Mouse (Mus musculus): Measurements from ENCODE around the gene Myo1g. TPM values are rescaled to one million over a fixed set of nuclear protein-coding genes. Genes with fewer than 3 reads are reported as not detected.

Myo1g gene
- polyA plus RNA-seq, 1 experiment from 2014 or later = 50.6 TPM

DNA sequence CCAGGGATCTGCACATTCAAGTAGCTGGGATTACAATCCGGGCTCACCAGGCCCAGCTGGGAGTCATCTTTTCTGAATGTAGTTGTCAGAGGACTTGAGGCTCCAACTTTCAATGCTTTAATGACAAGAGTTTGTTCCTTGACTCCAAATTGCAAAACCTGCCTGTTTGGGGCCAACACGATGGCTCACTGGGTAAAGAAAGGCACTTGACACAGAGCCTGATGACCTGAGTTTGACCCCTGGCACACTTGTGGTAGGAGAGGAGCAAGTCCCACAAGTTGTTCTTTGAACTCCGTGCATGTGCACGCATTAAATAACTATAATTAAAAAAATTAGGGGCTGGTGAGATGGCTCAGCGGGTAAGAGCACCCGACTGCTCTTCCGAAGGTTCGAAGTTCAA is 9.2 kb upstream of the Myo1g start:
- no peak for DNase-seq (ENCODE audit: low spot score)

DNA sequence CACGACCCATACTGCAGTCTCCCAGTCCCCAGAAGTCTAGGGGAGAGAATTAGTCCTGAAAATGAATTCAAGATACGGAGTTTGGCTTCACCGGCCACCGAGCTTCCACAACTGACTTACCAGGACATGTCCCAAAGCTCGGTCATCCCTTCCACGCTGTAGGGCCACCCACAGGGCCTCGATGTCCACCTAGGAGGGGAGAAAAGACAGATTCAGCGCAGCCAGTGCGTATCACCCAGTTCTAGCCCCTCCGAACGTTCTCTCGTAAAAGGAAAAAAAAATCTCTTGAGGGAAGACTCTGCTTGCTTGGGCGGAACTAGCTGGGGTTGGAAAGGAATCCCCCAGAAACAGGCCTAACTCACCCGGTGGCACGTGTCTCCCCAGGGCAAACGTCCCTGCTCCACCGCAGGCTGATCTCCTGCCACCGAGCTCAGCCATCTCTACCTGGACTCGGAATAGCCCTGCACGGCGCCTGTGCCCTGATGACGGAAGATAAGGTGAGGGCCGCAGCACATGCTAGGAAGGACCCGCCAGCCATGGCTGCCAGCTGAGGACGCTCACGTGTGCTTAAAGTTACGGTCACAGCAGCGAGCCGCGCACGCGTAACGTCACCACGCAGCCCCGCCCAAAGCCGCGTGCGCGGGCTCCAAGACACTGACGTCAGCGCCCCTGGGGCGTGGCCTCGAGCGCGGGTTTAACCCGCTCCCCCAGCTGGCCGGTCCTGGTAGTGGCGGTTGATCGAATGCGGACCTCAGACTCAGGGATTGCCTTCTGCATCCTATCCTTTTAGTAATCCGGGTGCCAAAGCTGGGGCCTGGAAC is 7.6 kb upstream of the Myo1g start:
- peak; percentile 99 for DNase-seq (ENCODE audit: low spot score)

DNA sequence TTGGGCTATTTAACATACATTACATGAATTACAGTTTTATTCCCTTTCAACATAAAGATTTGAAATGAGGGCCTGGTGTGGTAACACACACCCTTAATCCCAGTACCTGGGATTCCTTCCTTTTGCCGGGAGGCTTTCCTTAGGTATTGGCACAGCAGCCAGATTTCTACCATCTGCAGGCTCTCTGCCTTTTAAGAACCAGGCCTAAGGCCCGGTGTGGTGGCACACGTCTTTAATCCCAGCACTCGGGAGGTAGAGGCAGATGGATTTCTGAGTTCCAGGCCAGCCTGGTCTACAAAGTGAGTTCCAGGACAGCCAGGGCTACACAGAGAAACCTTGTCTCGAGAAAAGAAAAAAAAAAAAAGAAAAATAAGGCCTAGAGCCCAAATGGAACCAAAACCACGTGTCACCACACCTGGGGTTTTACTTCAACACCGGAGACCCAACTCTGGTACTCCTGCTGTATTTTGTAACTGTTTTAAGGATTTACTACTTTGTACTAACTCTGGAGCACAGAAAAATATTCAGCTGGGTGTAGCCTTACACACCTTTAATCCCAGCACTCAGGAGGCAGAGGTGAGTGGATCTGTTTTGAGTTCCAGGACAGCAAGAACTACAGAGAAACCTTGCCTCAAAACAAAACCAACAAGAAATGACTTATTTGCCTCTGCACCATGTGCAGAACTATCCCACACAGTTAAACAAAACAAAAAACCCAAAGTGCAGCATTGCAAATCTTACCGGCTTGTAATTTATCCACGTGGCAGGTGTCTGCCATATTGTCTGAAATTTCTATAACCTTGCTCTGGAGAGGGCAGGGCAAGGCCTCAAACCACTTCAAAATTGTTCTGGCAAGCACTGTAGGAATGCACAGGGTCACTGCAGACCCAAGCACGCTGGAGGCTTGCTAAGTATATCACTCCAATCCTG is 6.8 kb upstream of the Myo1g start:
- DNase-seq (ENCODE audit: low spot score) = no peak

DNA sequence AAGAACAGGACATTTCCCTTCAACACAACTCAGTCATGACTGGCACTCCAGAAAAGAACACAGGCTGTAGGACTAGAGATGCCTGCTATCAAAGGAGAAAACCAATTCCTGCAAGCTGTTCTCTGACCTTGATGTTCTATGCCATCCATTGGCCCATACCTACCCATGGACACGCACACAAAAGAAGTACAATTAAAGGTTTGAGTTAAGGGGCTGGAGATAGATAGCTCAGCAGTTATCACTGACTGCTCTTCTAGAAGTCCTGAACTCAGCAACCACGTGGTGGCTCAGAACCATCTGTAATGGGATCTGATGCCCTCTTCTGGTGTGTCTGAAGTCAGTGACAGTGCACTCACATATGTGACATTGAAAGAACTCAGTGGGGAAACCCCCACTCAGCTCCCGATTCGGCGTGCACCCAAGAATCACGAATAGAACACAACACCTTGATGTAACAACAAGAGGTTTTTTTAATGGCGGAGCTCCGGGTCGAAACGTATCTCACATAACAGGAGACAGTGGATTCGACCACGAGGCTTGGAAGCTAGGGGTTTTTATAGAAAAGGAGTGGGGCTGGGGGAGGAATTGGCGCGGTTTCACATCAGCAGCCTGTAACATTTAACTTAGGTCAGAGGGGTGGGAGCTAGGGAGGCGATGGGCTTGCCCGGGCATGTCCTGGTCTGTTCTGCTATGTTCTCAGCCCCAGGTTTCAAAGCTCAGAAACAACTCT is 5.9 kb upstream of the Myo1g start:
- peak; percentile 11 for DNase-seq (ENCODE audit: low spot score)

DNA sequence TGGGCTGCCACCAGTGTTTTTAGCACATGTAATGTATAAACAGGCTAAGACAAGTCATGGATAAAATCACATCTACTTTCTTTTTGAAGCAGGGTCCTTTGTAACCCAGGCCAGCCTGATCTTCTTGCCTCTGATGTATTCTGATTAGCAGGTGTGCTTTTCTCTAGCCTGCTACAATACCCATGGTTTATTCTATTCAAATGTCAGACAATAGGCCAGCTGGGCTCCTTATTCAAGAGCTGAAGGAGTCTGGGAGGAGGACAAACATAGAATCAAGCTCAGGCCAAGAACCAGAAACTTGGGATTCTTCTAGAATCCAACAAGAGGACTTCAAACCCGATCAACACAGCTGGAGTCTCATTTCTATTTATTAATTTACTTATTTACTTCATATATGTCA is 4.5 kb upstream of the Myo1g start:
- DNase-seq (ENCODE audit: low spot score) = no peak

DNA sequence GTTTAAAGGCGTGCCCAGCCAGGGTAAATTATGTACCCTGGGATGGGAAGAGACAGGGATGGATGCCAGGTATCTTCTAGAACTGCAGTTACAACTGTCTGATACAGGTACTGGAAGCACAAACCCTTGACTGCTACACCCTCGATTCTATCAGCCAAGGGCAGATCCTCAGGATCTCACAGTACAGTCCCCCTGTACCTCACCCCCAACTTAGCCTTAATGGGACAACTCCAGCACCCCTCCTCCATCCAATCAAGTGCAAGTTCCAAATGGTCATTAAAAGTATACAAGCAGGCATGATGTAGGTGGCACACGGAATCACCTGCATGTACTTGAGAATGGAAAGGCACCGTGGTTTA is 4.1 kb upstream of the Myo1g start:
- DNase-seq (ENCODE audit: low spot score) = no peak

DNA sequence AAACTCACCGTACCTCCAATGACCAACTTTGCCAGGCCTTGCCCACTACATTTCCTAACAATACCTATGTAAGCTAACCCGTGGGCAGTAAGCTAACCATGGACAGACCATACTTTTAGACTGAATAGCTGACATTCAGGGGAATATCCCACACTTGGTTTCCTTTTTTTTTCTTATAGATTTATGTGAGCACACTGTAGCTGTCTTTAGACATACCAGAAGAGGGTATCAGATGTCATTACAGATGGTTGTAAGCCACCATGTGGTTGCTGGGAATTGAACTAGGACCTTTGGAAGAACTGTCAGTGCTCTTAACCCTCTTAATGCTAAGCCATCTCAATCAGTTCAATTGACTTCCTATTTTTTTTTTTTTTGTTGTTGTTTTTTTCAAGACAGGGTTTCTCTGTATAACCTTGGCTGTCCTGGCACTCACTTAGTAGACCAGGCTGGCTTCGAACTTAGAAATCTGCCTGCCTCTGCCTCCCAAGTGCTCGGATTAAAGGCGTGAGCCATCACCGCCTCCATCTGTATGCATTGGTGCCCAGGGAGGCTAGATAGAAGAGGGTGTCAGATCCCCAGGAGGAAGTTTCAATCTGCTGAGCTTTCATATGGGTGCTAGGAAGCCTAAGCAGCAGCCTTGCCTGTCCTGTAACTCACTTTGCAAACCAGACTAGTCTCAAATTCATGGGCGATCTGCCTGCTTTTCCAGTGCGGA is 3.6 kb upstream of the Myo1g start:
- DNase-seq (ENCODE audit: low spot score) = no peak

DNA sequence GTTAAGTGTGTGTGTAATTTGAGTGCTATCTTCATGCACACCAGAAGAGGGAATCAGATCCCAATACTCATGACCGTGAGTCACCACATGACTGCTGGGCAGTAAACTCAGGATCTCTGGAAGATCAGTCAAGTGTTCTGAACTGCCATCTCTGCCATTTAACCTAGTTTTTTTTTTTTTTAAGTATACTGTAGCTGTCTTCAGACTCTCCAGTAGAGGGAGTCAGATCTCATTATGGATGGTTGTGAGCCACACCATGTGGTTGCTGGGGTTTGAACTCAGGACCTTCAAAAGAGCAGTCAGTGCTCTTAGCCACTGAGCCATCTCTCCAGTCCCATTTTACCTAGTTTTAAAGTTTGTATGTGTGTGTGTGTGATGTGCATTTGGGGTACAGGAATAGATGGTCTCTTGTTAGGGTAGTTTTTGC is 2.9 kb upstream of the Myo1g start:
- peak; percentile 36 for DNase-seq (ENCODE audit: low spot score)

DNA sequence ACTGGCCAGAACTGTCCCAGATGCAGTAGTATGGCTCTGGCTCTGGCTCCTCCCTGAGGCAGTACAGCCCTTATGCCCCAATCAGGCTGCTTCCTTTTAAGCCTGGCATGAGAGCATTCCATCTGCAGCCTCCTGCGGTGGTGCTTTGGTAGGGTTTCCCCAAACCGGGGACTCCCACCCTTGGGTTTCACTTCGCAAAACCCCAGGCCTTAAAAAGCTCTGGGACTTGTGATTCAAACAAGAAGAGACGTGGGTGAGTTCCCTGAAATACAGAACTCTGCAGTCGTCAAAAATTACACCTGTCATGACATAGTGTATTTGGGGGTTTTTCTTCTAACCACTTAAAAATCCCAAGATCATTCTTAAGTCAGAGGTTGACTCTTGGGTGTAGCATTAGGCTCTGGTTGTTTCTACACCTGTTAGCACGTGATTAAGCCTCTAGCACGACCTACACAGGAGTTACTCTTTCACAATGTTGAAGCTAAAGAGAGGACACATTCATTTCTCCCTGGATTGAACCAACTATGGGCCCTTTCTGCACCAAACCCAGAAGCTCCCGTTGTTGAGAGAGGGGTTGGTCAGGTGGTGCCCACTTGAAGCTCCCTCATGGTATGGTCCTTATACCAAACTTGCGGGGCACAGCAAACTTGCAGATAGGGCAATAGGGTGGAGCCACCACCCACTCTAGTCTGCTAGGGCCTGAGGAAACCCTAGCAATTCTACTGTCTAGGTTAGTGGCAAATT is 2.2 kb upstream of the Myo1g start:
- DNase-seq (ENCODE audit: low spot score) = peak; percentile 29

DNA sequence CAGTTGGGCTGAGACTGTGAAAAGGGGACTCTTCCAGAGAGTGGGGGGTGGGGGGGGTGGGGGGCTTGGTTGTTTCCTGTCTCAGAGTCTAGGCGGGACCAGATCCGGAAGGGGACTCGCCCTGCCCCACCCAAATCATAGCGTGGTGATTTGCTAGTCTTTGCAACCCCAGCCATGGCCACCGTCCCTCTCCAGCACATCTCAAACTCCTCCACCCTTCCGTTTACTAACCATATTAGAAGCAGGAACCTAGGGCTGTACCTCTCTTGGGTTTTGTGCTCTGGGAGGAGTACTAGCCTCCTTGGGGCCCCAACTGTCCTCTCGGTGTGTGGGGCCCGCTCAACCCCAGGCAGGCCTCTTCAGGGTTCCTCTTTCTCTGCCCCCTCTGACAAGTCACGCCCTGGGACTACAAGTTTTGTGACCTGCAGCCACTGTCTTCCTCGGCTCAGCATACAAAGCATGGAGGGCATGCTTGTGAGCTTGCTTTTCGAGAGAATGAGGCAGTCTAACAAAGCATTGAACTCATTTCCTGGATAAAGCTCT is 1.2 kb downstream of the Myo1g start:
- peak; percentile 59 for DNase-seq (ENCODE audit: low spot score)

DNA sequence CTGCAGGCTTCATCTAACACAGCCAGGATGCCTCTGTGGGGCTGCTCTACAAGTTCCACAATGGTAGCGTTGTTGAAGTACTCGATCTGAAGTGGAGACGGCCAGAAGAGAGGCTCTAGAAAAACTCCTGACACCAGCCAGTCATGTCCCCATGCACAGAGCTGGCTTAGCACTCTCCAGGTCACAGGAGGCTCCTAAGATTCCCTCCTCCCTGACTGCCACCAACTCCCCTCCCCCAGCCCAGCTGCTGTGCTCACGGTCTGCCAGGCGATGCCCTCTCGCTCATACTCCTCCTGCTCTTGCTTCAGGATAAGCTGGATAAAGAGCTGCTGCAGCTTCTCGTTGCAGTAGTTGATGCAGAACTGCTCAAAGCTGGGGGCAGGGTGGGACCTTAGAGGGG is 5.9 kb downstream of the Myo1g start:
- no peak for DNase-seq (ENCODE audit: low spot score)

DNA sequence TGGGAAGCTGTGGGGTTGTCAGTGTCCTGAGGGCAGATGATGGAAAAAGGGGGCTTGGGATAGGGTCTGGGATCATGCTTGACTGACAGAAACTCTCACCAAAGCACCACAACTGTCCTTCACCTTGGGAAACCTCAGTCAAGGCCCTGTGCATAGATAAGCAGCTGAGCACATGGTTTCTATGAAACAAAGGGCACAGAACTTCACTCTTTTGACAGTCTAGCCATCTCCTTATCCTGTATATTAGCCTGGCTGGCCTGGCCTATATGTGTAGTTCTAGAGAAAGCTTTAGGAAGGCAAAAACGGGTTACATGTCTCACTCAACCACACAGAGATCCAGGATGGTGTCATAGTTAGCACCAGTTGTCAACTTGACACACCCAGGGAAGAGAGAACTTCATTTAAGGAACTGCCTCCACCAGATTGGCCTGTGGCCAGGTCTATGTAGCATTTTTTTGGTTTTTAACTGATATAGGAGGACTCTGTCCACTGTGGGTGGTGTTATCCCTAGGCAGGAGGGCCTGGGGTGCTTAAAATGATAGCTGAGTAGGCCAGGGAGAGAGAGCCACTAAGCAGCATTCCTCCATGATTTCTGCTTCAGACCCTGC is 12.4 kb downstream of the Myo1g start:
- DNase-seq (ENCODE audit: low spot score) = no peak

DNA sequence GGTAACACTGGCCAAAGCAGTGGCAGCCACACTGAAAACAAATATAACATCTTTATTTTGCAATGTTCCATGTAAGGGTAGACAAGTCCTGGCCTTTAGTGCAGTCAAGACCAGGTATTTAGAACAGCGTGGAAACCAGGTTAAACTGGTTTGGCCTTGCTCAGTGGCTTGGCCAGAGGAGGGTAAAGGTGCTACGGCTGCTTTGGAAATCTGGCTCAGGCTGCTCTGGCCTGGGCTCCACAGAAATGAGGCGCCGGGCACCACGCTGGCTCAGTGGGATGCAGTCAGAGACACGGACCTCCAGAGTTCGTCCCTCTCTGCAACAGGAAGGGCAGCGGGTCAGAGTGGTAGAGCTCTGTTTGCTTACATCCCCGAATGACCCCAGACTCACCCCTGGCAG is 14.2 kb downstream of the Myo1g start:
- no peak for DNase-seq (ENCODE audit: low spot score)

DNA sequence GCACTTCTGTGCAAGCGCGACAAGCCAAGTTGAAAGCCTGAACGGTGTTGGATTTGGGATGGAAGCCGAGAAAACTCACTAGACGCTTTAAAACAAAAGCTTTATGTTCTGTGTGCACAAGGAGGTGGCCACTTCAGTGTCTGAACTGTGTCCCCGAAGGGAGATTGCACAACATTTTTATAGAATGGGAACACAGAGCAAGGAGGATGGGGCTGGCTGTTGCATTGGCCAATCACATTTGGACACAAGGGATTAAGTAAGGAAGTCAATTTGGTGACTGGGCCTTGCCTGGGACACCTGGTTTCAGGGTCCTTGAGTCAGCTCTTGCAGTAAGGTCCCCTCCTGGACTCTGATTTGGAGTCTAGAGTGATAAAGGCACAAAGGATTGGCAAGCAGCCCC is 16.1 kb downstream of the Myo1g start:
- DNase-seq (ENCODE audit: low spot score) = no peak

DNA sequence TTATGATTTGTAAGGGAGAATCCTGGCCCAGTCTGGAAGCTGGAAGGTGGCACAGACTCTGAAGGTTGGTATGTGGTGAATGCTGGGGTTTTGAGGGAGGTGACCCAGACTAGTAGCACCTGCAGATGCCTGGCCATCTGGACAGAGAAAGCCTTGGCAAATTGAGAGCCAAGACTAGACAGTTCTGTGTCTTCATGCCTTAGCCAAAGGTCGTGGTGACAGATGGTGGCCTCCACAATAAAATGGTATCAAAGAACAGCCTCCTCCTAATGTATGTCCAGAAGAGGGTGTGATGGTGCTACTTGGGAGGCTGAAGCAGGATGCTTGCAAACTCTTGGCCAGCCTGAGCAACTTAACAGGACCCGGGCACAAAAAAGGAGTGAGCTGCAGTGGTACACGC is 16.5 kb downstream of the Myo1g start:
- DNase-seq (ENCODE audit: low spot score) = no peak

DNA sequence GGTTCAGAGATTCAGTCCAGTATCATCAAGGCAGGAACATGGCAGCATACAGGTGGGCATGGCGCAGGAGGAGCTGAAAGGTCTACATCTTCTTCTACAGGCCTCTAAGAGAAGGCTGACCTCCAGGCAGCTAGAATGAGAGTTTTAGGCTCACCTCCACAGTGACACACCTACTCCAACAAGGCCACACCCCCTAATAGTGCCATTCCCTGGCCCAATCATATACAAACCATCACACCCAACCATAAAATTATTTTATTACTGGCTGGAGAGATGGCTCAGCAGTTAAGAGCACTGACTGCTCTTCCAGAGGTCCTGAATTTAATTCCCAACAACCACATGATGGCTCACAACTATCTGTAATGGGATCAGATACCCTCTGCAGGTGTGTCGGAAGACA is 18.3 kb downstream of the Myo1g start:
- no peak for DNase-seq (ENCODE audit: low spot score)

DNA sequence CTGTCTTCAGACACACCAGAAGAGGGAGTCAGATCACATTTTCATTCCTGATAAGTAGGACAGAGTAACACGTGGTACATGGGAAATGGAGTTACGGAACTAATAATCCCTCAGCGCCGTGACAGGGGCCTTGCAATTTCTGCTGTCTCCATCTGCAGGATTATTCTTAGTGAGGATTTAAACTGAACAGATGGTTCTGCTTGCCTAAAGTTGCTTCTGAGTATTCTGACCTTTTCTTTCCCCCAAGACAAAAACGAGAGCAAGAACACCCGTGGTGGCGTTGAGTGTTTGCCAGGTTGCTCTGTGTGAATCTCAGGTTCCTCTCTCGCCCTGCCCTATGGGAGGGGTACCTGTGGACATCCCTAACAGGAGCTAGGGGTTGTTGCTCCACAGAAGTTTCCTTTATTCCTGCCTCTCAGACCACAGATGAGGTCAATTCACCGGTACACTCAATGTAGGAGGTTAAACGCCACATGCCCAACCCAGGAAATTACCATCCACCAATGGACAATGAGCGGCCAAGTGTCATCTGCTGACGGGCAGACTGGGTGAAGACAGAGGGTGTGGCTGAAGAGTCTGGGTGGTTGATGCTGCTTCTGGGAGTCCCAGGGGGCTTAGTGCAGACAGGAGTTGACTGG is 23.3 kb downstream of the Myo1g start:
- DNase-seq (ENCODE audit: low spot score) = no peak

DNA sequence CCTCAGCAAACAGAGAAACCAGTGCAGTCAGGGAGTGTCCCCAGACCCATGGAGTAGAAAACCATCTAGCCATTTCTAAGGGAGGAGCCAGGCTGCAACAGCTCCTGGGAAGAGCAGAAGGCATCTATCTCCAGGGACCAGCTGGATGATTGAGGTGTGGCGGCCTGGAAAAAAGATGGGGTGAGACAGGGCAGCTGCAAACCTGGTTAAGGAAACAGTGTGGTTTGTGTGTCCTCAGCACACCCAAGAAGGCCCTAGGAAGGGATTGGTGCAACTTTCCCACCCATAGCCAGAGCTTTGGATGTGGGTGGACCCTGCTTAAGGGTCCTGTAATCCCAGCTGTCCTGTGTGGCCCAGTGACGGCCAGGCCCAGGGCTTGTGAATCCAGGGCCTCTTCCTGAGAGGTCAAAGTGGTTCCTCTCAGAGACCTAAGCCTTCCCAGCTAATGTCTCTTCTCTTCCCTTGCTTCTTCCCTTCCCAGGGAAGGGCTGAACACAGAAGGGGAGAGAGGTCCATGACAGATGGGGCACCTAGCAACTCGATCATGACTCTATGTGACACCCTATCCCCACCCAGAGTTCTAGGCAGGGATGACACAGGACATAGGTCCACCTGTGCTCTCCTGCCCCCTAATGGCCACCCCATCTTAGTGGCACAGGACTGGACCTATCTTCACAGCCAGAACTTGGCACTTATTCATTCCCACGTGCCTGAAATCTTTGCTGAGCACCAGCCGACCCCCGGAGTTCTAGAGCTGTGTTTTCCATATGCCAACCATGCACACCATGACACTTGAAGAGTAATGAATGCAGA is 30.9 kb downstream of the Myo1g start:
- DNase-seq (ENCODE audit: low spot score) = peak; percentile 58
